Mouse (Mus musculus) neural tube, embryonic 14.5 days (tissue): ENCODE results near the gene Gm6034. TPM values are rescaled to one million over a fixed set of nuclear protein-coding genes. Genes with fewer than 3 reads are reported as not detected.
"Not testable (repeated sequence)": the region's sequence is repeated elsewhere in the genome, so short reads cannot be mapped to it uniquely, and the experiment has no call there.

Experiments
- ATAC-seq: fragments of 200-750 bp; cut with Nextera tagmentation; 2 replicates; pipeline ENCODE4 v1.8.0; 2017; ENCODE audit warnings: low read depth, mild to moderate bottlenecking, moderate TSS enrichment, moderate library complexity
- H3K27ac ChIP-seq: fragments of 300-500 bp; sonication (generic); 2 replicates; pipeline ENCODE4 v1.5.1; 2014; ENCODE audit warnings: low read depth, mild to moderate bottlenecking, control low read depth, low read length, moderate library complexity, mixed read lengths
- H3K27me3 ChIP-seq: fragments of 300-500 bp; sonication (generic); 2 replicates; pipeline ENCODE4 v1.6.1; 2014; ENCODE audit warnings: low read length; ENCODE audit not compliant: control insufficient read depth, insufficient read depth
- H3K36me3 ChIP-seq: fragments of 300-500 bp; sonication (generic); 2 replicates; pipeline ENCODE4 v1.6.1; 2014; ENCODE audit warnings: low read length, mixed read lengths; ENCODE audit not compliant: control insufficient read depth, insufficient read depth
- H3K4me1 ChIP-seq: fragments of 300-500 bp; sonication (generic); 2 replicates; pipeline ENCODE4 v1.6.1; 2014; ENCODE audit warnings: low read length; ENCODE audit not compliant: control insufficient read depth, insufficient read depth
- H3K4me2 ChIP-seq: fragments of 300-500 bp; sonication (generic); 2 replicates; pipeline ENCODE4 v1.6.1; 2014; ENCODE audit warnings: mild to moderate bottlenecking, low read depth, low read length, control low read depth
- H3K4me3 ChIP-seq: fragments of 300-500 bp; sonication (generic); 2 replicates; pipeline ENCODE4 v1.5.1; 2014; ENCODE audit warnings: low read depth, low read length, control low read depth, mixed read lengths
- H3K9ac ChIP-seq: fragments of 300-500 bp; sonication (generic); replicated peaks from 2 replicates; pipeline ENCODE4 v1.6.1; 2014; ENCODE audit warnings: low read depth, mild to moderate bottlenecking, control low read depth, low read length, mixed read lengths
- H3K9me3 ChIP-seq: fragments of 300-500 bp; sonication (generic); 2 replicates; pipeline ENCODE4 v1.6.1; 2016; ENCODE audit warnings: low read length; ENCODE audit not compliant: control insufficient read depth
- WGBS: fragments of 180-500 bp; shearing (Covaris S2); extraction: QIAGEN DNeasy Blood & Tissue Kit; methylation state at CpG from one replicate; pipeline ENCODE4 v1.1.7; 2014; 5-methylcytosine and 5-hydroxymethylcytosine counted together
- polyA plus RNA-seq: library from polyadenylated mRNA; unstranded; fragments of >200 nt; fragmentation: Nextera tagmentation; extraction: Ambion mirVana; gene quantifications from 2 replicates; pipeline ENCODE4 v1.2.1, GENCODE M21; 2014

The Gm6034 gene
- polyA plus RNA-seq, 1 experiment from 2014 or later = not detected

DNA sequence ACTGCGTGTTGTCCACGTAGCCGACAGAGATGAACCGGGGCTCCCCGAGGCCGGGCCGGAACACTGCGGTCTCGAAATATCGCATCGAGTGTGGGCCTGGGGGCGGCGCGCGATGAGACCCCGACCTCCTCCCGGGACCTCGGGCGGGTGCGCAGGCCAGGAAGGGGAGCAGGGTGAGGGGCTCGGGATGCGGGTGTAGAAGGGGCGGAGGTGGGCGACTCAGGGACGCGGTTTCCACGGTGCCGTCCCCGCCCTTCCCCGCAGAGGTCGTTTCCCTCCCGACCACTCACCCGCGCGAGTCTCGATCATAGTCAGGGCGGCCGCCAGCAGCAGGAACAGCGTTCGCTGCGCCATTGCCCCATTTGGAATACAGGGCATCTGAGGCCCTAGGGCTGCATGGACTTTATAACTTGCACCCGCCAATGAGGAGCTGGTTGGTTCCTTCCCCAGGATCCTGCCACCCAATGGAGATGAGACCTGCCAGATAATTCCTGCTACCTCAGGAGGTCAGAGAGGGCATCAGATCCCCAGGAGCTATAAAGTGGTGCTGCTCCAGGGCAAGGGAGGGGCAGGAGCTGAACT is 41.2 kb downstream of the Gm6034 start:
- Histone ChIP-seq H3K27ac (no peak overlapping the region), H3K27me3 (peaks cover 2% of the 10 kb centered on the region; the same call in 1 of the 2 replicates), H3K9ac (peak overlapping the region; percentile 55), H3K4me3 (peak overlapping the region; percentile 45), H3K9me3 (no peaks in the 10 kb centered on the region), H3K4me2 (peak overlapping the region; percentile 98), H3K4me1 (peaks cover 3% of the 10 kb centered on the region; the same call in 1 of the 2 replicates), H3K36me3 (no peaks in the 10 kb centered on the region)
- WGBS = under 1% methylated on average over 41 of the region's 42 CpGs
- ATAC-seq = no peak; the same call in none of the 2 replicates

DNA sequence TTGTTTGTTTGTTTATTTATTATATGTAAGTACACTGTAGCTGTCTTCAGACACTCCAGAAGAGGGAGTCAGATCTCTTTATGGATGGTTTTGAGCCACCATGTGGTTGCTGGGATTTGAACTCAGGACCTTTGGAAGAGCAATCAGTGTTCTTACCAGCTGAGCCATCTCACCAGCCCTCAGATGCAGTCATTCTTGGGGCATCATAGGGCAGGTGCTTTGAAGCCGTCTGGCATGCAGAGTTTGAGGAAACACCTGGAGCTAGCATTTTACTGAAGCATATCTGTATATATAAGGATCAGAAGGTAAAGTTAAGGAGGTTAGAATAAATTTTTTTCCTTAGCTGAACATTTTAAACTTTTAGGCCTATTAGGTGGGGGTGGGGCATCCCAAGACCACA is 43.2 kb downstream of the Gm6034 start:
- not testable (repeated sequence) for ATAC-seq, H3K27ac ChIP-seq, H3K27me3 ChIP-seq, H3K9ac ChIP-seq, H3K4me3 ChIP-seq, H3K4me2 ChIP-seq, H3K9me3 ChIP-seq, H3K4me1 ChIP-seq, H3K36me3 ChIP-seq
- WGBS = 74% methylated on average over 1 of the region's 1 CpGs

DNA sequence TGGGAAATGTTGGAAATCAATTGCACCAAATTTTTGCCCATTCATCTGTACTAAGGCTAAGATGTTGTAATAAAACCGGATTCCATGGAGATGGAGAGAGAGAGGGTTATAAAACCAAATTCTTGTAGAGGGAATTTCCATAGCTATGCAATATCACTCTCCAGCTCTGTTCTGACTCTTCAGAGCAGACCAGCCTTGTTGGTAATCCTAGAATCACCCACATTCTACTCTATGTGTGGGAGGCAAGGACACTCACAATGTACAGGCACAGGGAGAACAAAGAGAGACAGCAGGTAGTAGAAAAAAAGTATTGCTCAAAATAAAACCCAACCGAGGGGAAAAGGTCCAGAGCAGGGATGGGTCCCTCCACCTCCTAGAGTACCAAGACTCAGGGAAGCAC is 49.2 kb downstream of the Gm6034 start:
- H3K9ac ChIP-seq, H3K36me3 ChIP-seq, H3K4me1 ChIP-seq, H3K27ac ChIP-seq, H3K9me3 ChIP-seq, H3K27me3 ChIP-seq, H3K4me3 ChIP-seq, ATAC-seq, H3K4me2 ChIP-seq: not testable (repeated sequence)
- no CpG with 5 or more reads among the region's 2 CpGs for WGBS

DNA sequence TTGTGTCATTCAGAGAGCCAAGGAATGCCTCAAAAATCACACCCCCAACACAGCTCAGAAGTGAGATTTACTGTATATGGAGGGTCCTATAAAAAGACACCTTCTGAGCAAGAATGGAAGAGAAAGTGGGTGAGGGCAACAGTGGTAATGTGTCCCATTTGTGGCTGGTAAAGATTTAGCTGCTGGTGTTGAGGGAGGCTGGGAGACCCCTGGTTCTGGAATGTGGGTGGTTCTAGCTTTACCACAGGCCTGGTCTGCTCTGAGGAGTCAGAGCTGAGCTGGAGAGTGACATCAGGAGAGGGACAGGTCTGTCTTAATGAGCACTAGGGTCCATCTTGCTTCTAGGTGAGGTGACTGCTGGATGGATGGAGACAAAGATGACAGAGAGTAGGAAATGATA is 49.8 kb downstream of the Gm6034 start:
- not testable (repeated sequence) for ATAC-seq, H3K27ac ChIP-seq, H3K9ac ChIP-seq, H3K4me3 ChIP-seq, H3K9me3 ChIP-seq, H3K4me1 ChIP-seq, H3K4me2 ChIP-seq, H3K36me3 ChIP-seq, H3K27me3 ChIP-seq

DNA sequence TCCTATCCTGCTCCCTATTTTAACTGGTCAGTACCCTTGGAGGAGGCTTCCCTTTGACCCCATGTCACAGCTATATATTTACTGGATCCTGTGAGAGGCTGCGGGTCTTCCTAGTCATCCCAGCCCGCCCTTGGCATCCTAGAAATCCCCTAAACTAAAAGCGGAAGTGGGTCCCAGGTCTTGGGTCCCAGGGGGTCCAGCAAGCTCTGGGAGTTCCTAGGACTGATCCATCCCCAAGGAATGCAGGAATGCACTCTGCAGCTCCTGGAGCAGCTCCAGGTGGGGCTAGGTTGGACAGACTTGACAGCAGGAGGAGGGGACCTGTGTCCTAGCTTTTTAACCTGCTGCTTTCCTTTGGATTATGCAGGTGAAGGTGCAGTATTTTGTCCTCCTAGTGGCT is 51.2 kb downstream of the Gm6034 start:
- H3K4me3 ChIP-seq = no peak overlapping the region
- H3K9ac ChIP-seq = no peak overlapping the region
- WGBS = 32% methylated on average over 3 of the region's 3 CpGs
- no peaks in the 10 kb centered on the region for H3K27me3 ChIP-seq
- no peaks in the 10 kb centered on the region for H3K9me3 ChIP-seq
- no peak overlapping the region for H3K4me2 ChIP-seq
- no peak overlapping the region for H3K27ac ChIP-seq
- H3K36me3 ChIP-seq = no peaks in the 10 kb centered on the region
- no peaks in the 10 kb centered on the region for H3K4me1 ChIP-seq
- ATAC-seq = no peak

DNA sequence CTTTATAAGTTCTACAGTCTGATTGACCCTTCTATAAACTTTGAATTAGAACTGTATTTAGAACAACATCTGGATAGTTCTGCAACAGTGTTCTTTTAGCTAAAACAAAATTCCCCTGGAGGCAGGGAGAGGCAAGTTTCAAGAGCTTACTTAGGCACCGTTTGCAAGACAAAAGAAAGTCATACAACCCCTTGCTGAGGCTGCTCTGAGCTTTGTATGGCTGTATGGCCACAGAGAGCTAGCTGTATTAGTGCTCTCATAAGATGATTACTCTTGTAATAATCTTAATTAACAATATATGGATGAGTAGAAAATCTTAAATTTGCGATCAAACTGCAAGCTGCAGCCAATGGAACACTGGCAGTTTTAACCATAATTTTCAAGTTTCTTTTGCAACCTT is 56.8 kb downstream of the Gm6034 start:
- H3K4me2 ChIP-seq, ATAC-seq, H3K9ac ChIP-seq, H3K9me3 ChIP-seq, H3K4me1 ChIP-seq, H3K36me3 ChIP-seq, H3K27ac ChIP-seq, H3K4me3 ChIP-seq, H3K27me3 ChIP-seq: not testable (repeated sequence)
- 47% methylated on average over 2 of the region's 2 CpGs for WGBS

DNA sequence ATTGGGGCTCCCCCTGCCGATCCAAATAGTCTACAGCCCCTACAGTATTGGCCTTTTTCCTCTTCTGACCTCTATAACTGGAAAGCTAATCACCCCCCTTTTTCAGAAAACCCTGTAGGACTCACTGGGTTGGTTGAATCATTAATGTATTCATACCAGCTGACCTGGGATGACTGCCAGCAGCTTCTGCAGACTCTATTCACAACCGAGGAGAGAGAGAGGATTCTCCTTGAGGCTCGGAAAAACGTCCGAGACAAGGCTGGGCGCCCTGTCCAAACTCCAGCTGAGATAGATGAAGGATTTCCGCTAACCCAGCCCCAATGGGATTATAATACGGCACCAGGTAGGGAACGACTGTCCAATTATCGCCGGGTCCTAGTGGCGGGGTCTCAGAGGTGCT is 59.3 kb downstream of the Gm6034 start:
- not testable (repeated sequence) for H3K4me2 ChIP-seq, H3K27me3 ChIP-seq, H3K9me3 ChIP-seq, ATAC-seq, H3K36me3 ChIP-seq, H3K9ac ChIP-seq, H3K27ac ChIP-seq, H3K4me1 ChIP-seq, H3K4me3 ChIP-seq
- WGBS = 76% methylated on average over 11 of the region's 12 CpGs

Other genes starting within 250 kb of the Gm6034 start
- gene Ier3, start 221.3 kb upstream of the Gm6034 start, polyA plus RNA-seq = 4.2 and 6.9 TPM in 2 replicates
- 100 and 121 TPM in 2 replicates for gene Flot1, start 219.7 kb upstream of the Gm6034 start, polyA plus RNA-seq
- gene Tubb5, start 204.7 kb upstream of the Gm6034 start, polyA plus RNA-seq = 1,611 and 1,626 TPM in 2 replicates
- gene Mdc1, start 201.4 kb upstream of the Gm6034 start, polyA plus RNA-seq = 6.0 and 8.5 TPM in 2 replicates
- gene Nrm, start 181.6 kb upstream of the Gm6034 start, polyA plus RNA-seq = 15.7 and 16.9 TPM in 2 replicates
- 18.0 and 27.3 TPM in 2 replicates for gene Ppp1r18, start 177.4 kb upstream of the Gm6034 start, polyA plus RNA-seq
- gene Dhx16, start 163.1 kb upstream of the Gm6034 start, polyA plus RNA-seq = 22.4 and 37.5 TPM in 2 replicates
- 57.9 and 74.2 TPM in 2 replicates for gene 2310061I04Rik, start 145.5 kb upstream of the Gm6034 start, polyA plus RNA-seq
- gene Atat1, start 132.9 kb upstream of the Gm6034 start, polyA plus RNA-seq = 448 and 481 TPM in 2 replicates
- 65.3 and 66.2 TPM in 2 replicates for gene Mrps18b, start 126.6 kb upstream of the Gm6034 start, polyA plus RNA-seq
- gene Ppp1r10, start 126.5 kb upstream of the Gm6034 start, polyA plus RNA-seq = 31.9 and 39.0 TPM in 2 replicates
- 71.1 and 81.1 TPM in 2 replicates for gene Abcf1, start 73.2 kb upstream of the Gm6034 start, polyA plus RNA-seq
- gene Gnl1, start 63.1 kb upstream of the Gm6034 start, polyA plus RNA-seq = 45.9 and 50.3 TPM in 2 replicates
- gene Prr3, start 62.7 kb upstream of the Gm6034 start, polyA plus RNA-seq = 65.3 and 78.2 TPM in 2 replicates
- 11.0 and 12.7 TPM in 2 replicates for gene H2-T24, start 22.4 kb upstream of the Gm6034 start, polyA plus RNA-seq
- gene H2-T23, start 10.1 kb upstream of the Gm6034 start, polyA plus RNA-seq = 2.6 and 3.8 TPM in 2 replicates
- gene H2-T22, start 214 bp upstream of the Gm6034 start, polyA plus RNA-seq = 5.9 and 8.9 TPM in 2 replicates
- not detected in 2 replicates for gene Gm11127, start 15.4 kb downstream of the Gm6034 start, polyA plus RNA-seq
- gene Gm19684, start 78.7 kb downstream of the Gm6034 start, polyA plus RNA-seq = not detected in 2 replicates
- gene Gm7030, start 86.5 kb downstream of the Gm6034 start, polyA plus RNA-seq = not detected in 2 replicates
- not detected in 2 replicates for gene Gm8909, start 125.6 kb downstream of the Gm6034 start, polyA plus RNA-seq
- gene H2-T3, start 147.3 kb downstream of the Gm6034 start, polyA plus RNA-seq = not detected in 2 replicates
- gene Rpp21, start 215.1 kb downstream of the Gm6034 start, polyA plus RNA-seq = 132 and 170 TPM in 2 replicates
- 22.3 and 26.9 TPM in 2 replicates for gene Trim39, start 229.3 kb downstream of the Gm6034 start, polyA plus RNA-seq
- 0.24 TPM in 2 replicates for gene H2-M10.2, start 243.5 kb downstream of the Gm6034 start, polyA plus RNA-seq